Mouse (Mus musculus) kidney, adult 11 months (tissue): Measurements from ENCODE around the gene Neurl2.

Experiments
- DNase-seq: peaks from one replicate; pipeline ENCODE4 v3.0.0; 2022

The Neurl2 gene

GRCm38 (mm10) chr2:164785481-164786387 lies 47.5 kb downstream of the Neurl2 start, which contains the start of gene Snx21:
TSS of gene Snx21 (plus strand) at chr2:164785823.
- DNase-seq, result peak; percentile 96

GRCm38 (mm10) chr2:164784869-164785420 lies 48.3 kb downstream of the Neurl2 start:
- DNase-seq, result no peak

- no peak for DNase-seq
Observed at GRCm38 (mm10) chr2:164783926-164784581, 49.2 kb downstream of the Neurl2 start.

GRCm38 (mm10) chr2:164781876-164782275 lies 51.4 kb downstream of the Neurl2 start:
- DNase-seq, result no peak
